Mouse (Mus musculus) brain, embryonic 14.5 days (tissue): Measurements from ENCODE around the gene Cdkn2d.

Source experiments
- CTCF ChIP-seq: fragments of 200-500 bp; IDR thresholded peaks from 2 replicates; pipeline ENCODE4 v1.5.1; 2012; ENCODE audit warnings: inconsistent platforms, mild to moderate bottlenecking, moderate library complexity, borderline replicate concordance; ENCODE audit not compliant: insufficient read depth, insufficient read length; ENCODE audit errors: extremely low read depth
- POLR2A ChIP-seq: fragments of 200-500 bp; IDR thresholded peaks from 2 replicates; pipeline ENCODE4 v1.6.1; 2012; ENCODE audit warnings: mild to moderate bottlenecking, inconsistent platforms, borderline replicate concordance; ENCODE audit not compliant: poor library complexity, insufficient read depth, insufficient read length, severe bottlenecking; ENCODE audit errors: extremely low read depth

DNA sequence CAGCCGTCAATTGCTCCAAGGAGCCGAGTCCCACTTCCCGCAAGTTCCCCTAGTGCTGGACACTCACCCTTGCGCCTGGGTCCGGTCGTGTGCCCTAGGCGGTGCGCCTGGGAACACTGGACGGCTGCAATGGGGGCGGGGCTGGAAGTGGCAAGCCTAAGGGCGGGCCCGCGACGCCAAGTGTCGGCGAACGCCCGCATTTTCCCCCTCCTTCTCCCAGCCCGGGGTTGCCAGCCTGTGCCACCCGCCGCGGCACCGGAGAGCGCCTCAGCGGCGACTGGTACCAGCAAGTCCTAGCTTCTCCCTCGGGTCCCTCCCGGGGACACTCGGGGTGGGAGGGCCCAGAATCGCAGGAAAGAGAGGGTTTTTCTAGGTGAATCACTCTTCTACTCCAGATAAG lies 42.9 kb downstream of the Cdkn2d start, which contains the start of gene S1pr5:
- TF ChIP-seq CTCF (no peak), POLR2A (no peak)
